Mouse (Mus musculus) myocyte (in vitro differentiated cells): ENCODE measurements around the gene Serpina3k.

Experiments
- CEBPB ChIP-seq: IDR thresholded peaks from 2 replicates; pipeline ENCODE4 v1.6.1; 2011; ENCODE audit warnings: mild to moderate bottlenecking, moderate library complexity; ENCODE audit not compliant: poor library complexity, insufficient read depth, severe bottlenecking
- E2F4 ChIP-seq: IDR thresholded peaks from one replicate; pipeline ENCODE4 v1.6.1; 2011; ENCODE audit warnings: mild to moderate bottlenecking, control low read depth, moderate library complexity; ENCODE audit not compliant: insufficient read depth
- MAX ChIP-seq: IDR thresholded peaks from one replicate; pipeline ENCODE4 v1.6.1; 2011; ENCODE audit warnings: low read depth, mild to moderate bottlenecking, control low read depth
- MYOD1 ChIP-seq, 3 experiments: IDR thresholded peaks; one replicate each; pipeline ENCODE4 v1.6.1; 2011; ENCODE audit warnings: control low read depth in 2 of 3, low read depth in 2 of 3, mild to moderate bottlenecking in 2 of 3, moderate library complexity in 1 of 3; ENCODE audit not compliant: insufficient read length in 2 of 3, control insufficient read depth in 1 of 3
- POLR2A ChIP-seq: IDR thresholded peaks from one replicate; pipeline ENCODE4 v1.6.1; 2011; ENCODE audit warnings: low read depth, mild to moderate bottlenecking, control low read depth, moderate library complexity; ENCODE audit not compliant: insufficient read length
- POLR2AphosphoS2 ChIP-seq: IDR thresholded peaks from one replicate; pipeline ENCODE4 v1.6.1; 2011; ENCODE audit warnings: low read depth, control low read depth; ENCODE audit not compliant: insufficient read length
- TCF3 ChIP-seq: IDR thresholded peaks from one replicate; pipeline ENCODE4 v1.6.1; 2011; ENCODE audit warnings: low read depth, control low read depth; ENCODE audit not compliant: insufficient read length
- USF1 ChIP-seq: IDR thresholded peaks from one replicate; pipeline ENCODE4 v1.6.1; 2011; ENCODE audit warnings: low read depth, mild to moderate bottlenecking, control low read depth, moderate library complexity

DNA sequence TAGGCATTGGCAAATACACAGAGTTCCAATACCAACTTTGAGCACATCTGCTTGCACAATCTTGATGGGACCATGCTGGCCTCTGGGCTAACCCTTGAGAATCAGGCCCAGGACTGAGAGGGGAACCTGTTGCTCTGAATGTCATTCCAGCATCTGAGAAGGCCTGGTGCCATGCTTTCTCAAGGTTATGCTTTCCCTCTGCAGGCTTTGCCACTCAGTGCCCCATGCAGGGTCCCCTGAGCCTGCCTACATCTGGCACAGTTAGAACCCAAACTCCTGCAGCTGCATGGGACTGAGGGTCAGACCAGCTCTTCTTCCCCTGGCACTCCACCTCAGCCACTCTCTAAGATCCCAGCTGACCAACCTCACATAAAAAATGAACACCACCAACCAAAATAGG, 7.4 kb downstream of the Serpina3k start:
- no peak for TF ChIP-seq POLR2A
- TF ChIP-seq MAX, result no peak
- no peak for TF ChIP-seq USF1
- TF ChIP-seq TCF3, result no peak
- TF ChIP-seq CEBPB, result no peak
- TF ChIP-seq E2F4, result no peak
- no peak for TF ChIP-seq POLR2AphosphoS2
- TF ChIP-seq MYOD1 (IDR thresholded peaks at IDR 0.05; ENCODE audit: control insufficient read depth in 1 of 3, insufficient read length in 2 of 3, low read depth in 2 of 3), result no peak
